Mouse (Mus musculus) layer of hippocampus, adult 9-10 months (tissue): ENCODE data around the gene Polr2l.

Experiments
- DNase-seq: peaks from one replicate; pipeline ENCODE4 v3.0.0; 2022; ENCODE audit warnings: low spot score

Gene Polr2l

GRCm38 (mm10) chr7:141475011-141475804 is at the start of gene Polr2l, which contains the start of gene Tspan4:
Gene Polr2l (minus strand): TSS chr7:141475132.
Gene Tspan4 (plus strand): TSS chr7:141475240.
- no peak for DNase-seq

- DNase-seq = no peak
These were observed 49.3 kb upstream of the Polr2l start for GRCm38 (mm10) chr7:141524271-141524670.

- DNase-seq = no peak
These were observed 48.1 kb upstream of the Polr2l start for GRCm38 (mm10) chr7:141523007-141523406.

- no peak for DNase-seq
These were observed 44.9 kb upstream of the Polr2l start for GRCm38 (mm10) chr7:141519795-141520194.

GRCm38 (mm10) chr7:141518926-141519325 is 44.0 kb upstream of the Polr2l start:
- DNase-seq = no peak

GRCm38 (mm10) chr7:141518296-141518695 is 43.4 kb upstream of the Polr2l start:
- DNase-seq = no peak

- no peak for DNase-seq
These were observed 42.7 kb upstream of the Polr2l start for GRCm38 (mm10) chr7:141517638-141518037.

- no peak for DNase-seq
These were observed 35.8 kb upstream of the Polr2l start for GRCm38 (mm10) chr7:141510681-141511191.

GRCm38 (mm10) chr7:141510196-141510595 is 35.3 kb upstream of the Polr2l start:
- DNase-seq = no peak

- no peak for DNase-seq
These were observed 33.2 kb upstream of the Polr2l start for GRCm38 (mm10) chr7:141508160-141508559.

GRCm38 (mm10) chr7:141506278-141506677 is 31.3 kb upstream of the Polr2l start:
- no peak for DNase-seq

- DNase-seq = no peak
These were observed 27.6 kb upstream of the Polr2l start for GRCm38 (mm10) chr7:141502556-141502905.

GRCm38 (mm10) chr7:141501820-141502555 is 27.1 kb upstream of the Polr2l start:
- no peak for DNase-seq

- DNase-seq = no peak
These were observed 22.7 kb upstream of the Polr2l start for GRCm38 (mm10) chr7:141497600-141497999.

GRCm38 (mm10) chr7:141495940-141496339 is 21.0 kb upstream of the Polr2l start:
- DNase-seq = no peak

GRCm38 (mm10) chr7:141495379-141495778 is 20.4 kb upstream of the Polr2l start:
- DNase-seq = no peak

- DNase-seq = no peak
These were observed 18.8 kb upstream of the Polr2l start for GRCm38 (mm10) chr7:141493729-141494128.

GRCm38 (mm10) chr7:141492738-141493137 is 17.8 kb upstream of the Polr2l start:
- no peak for DNase-seq

- no peak for DNase-seq
These were observed 16.2 kb upstream of the Polr2l start for GRCm38 (mm10) chr7:141491151-141491550.

GRCm38 (mm10) chr7:141487141-141487540 is 12.2 kb upstream of the Polr2l start:
- DNase-seq = no peak

GRCm38 (mm10) chr7:141486239-141486638 is 11.3 kb upstream of the Polr2l start:
- no peak for DNase-seq

GRCm38 (mm10) chr7:141485606-141486005 is 10.7 kb upstream of the Polr2l start:
- DNase-seq = no peak

GRCm38 (mm10) chr7:141485186-141485585 is 10.3 kb upstream of the Polr2l start:
- DNase-seq = no peak
